Mouse (Mus musculus) brain, embryonic 14.5 days (tissue): ENCODE measurements at regions not wholly inside any gene's neighbourhood (a gene's known extent, or its start where the extent isn't known, plus 50 kb on each side); places are given as distances from the start of the nearest gene placed in this dataset.

ENCODE experiments used
- DNase-seq: peaks from one replicate; pipeline ENCODE4 v3.0.0-alpha.2; 2011; ENCODE audit warnings: low read depth
- CTCF ChIP-seq: fragments of 200-500 bp; IDR thresholded peaks from 2 replicates; pipeline ENCODE4 v1.5.1; 2012; ENCODE audit warnings: inconsistent platforms, mild to moderate bottlenecking, moderate library complexity, borderline replicate concordance; ENCODE audit not compliant: insufficient read depth, insufficient read length; ENCODE audit errors: extremely low read depth
- POLR2A ChIP-seq: fragments of 200-500 bp; IDR thresholded peaks from 2 replicates; pipeline ENCODE4 v1.6.1; 2012; ENCODE audit warnings: mild to moderate bottlenecking, inconsistent platforms, borderline replicate concordance; ENCODE audit not compliant: poor library complexity, insufficient read depth, insufficient read length, severe bottlenecking; ENCODE audit errors: extremely low read depth

DNA sequence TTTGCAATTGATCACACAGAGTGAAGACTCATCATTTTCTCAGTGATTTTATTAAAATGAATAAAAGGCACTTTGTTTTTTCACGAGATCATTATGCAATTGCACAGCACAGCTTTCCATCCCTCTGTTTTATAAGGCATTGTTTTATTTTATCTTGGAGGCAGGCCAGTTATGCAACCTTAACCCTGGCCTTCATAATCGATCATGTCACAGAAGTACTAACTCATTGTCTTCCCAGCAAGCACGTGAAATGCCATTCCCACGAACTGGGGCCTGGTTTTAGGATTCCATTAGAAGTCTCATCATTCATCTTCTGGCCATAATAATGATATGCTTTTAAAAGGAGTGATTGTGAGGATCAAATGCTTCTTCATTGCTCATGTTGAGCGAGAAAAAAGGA is 355.5 kb upstream of the Gria3 start:
- no peak for DNase-seq
- no peak for TF ChIP-seq CTCF
- no peak for TF ChIP-seq POLR2A

DNA sequence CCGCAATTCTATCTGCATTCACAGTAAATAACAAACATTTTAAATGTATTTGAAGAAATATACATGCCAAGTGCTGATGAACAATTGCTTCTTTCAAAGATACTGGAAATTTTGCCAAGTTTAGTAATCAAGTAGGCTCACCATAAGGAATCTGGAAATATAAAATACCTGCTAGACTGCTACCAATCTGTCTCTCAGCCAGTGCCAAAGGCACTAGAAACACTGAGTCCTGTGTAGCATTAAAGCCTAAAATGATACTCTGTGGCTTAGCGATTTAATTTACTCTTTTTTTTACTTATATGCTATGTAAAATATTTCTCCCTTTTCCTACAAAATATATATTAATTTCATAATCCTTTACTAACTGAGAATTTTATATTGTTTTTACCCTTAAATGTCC is 347.8 kb upstream of the Gria3 start:
- peak; percentile 52 for DNase-seq
- TF ChIP-seq CTCF (no peak), POLR2A (no peak)

DNA sequence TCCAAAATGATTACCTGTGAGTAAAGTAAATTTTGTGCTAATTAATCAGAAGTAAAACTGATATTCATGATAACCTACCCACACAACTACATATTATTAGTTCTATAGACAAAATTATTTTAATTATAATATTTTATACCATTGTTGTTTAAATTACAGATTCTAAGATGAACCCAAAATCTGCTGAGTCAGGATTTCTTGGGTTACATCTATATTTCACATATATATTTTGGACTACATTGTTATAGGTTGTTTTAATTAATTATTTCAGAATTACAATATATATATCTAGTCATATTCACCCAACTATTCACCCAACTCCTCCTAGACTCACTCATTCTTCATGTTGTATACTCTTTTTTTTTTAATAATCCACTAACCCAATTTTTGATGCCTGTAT is 346.0 kb upstream of the Gria3 start:
- no peak for DNase-seq
- TF ChIP-seq POLR2A (no peak), CTCF (no peak)
